11 mouse cellular contexts compared by ENCODE assay signal in genomic region chr4:142154246-142154645, GRCm38 (mm10).
A peak's percentile ranks its signal among the peaks of the same experiment; 100 is the strongest.
DNase-seq lines count a peak whose midpoint lies in the region; ATAC-seq lines count a peak whose summit lies in the region.
"Had no signal": no experiment of that assay in that cellular context is flagged by ENCODE, and none has a peak within 500 bp of the region (broad histone marks: within the 10 kb centered on the region; RNA-seq: fewer than 3 reads in every experiment).

No protein-coding gene starts in this region.

- no peak for DNase-seq in heart, adult 18-20 months
- DNase-seq in midbrain, embryonic 10.5 days (ENCODE audit: low spot score) = no peak
- DNase-seq in midbrain, embryonic 11.5 days (ENCODE audit: low spot score, missing footprints) = no peak
- peak; percentile 40 for DNase-seq in adrenal gland, adult 8-10 months
- DNase-seq in hindbrain, embryonic 14.5 days (ENCODE audit: low spot score) = no peak
- no peak for DNase-seq in layer of hippocampus, adult 9-11 months

- WGBS in heart, embryonic 11.5 days (ENCODE audit: insufficient replicate concordance) = 68% methylated on average over 11 of the region's 11 CpGs
- WGBS in midbrain, embryonic 10.5 days = 67% methylated on average over 11 of the region's 11 CpGs
- 68% methylated on average over 11 of the region's 11 CpGs for WGBS in midbrain, embryonic 11.5 days
- 58% methylated on average over 11 of the region's 11 CpGs for WGBS in hindbrain, embryonic 14.5 days

- H3K4me1 ChIP-seq in heart, embryonic 11.5 days (ENCODE audit: control insufficient read depth, insufficient read depth, low read length) = peaks cover 3% of the 10 kb centered on the region; the same call in 1 of the 2 replicates
- H3K4me1 ChIP-seq in midbrain, embryonic 10.5 days = peaks cover 17% of the 10 kb centered on the region; the same call in 1 of the 2 replicates
- no peaks in the 10 kb centered on the region for H3K4me1 ChIP-seq in midbrain, embryonic 11.5 days (ENCODE audit: control insufficient read depth, insufficient read depth, low read length)
- 0 out of 2 replicates have a peak, but pooled peaks cover 2% of the 10 kb centered on the region for H3K4me1 ChIP-seq in hindbrain, embryonic 14.5 days (replicated peaks; ENCODE audit: control insufficient read depth, insufficient read depth, low read length)

- 0 out of 2 replicates have a peak overlapping the region, but pooled peaks have one; percentile 12 for H3K27ac ChIP-seq in heart, embryonic 11.5 days (ENCODE audit: low read depth, low read length)
- peak overlapping the region; percentile 38; the same call in 1 of the 2 replicates for H3K27ac ChIP-seq in midbrain, embryonic 10.5 days (replicated peaks)
- H3K27ac ChIP-seq in midbrain, embryonic 11.5 days (ENCODE audit: low read depth, low read length) = no peak overlapping the region
- H3K27ac ChIP-seq in hindbrain, embryonic 14.5 days = no peak overlapping the region
- H3K27ac ChIP-seq: forebrain, embryonic 10.5 days; heart, adult 2 months; left cerebral cortex, adult 2 months had no signal

- H3K4me2 ChIP-seq in heart, embryonic 11.5 days = no peak overlapping the region
- H3K4me2 ChIP-seq in midbrain, embryonic 11.5 days = no peak overlapping the region
- no peak overlapping the region for H3K4me2 ChIP-seq in hindbrain, embryonic 14.5 days (replicated peaks)

- no peak overlapping the region for H3K9ac ChIP-seq in heart, embryonic 11.5 days (ENCODE audit: low read depth, low read length)
- H3K9ac ChIP-seq in midbrain, embryonic 11.5 days (ENCODE audit: low read length) = no peak overlapping the region
- peak overlapping the region; percentile 24; the same call in 1 of the 2 replicates for H3K9ac ChIP-seq in hindbrain, embryonic 14.5 days

- H3K36me3 ChIP-seq in heart, embryonic 11.5 days (ENCODE audit: control insufficient read depth, insufficient read depth, low read length) = 0 out of 2 replicates have a peak, but pooled peaks cover 3% of the 10 kb centered on the region
- peaks cover 31% of the 10 kb centered on the region; the same call in 1 of the 2 replicates for H3K36me3 ChIP-seq in midbrain, embryonic 10.5 days
- no peaks in the 10 kb centered on the region for H3K36me3 ChIP-seq in midbrain, embryonic 11.5 days (ENCODE audit: control insufficient read depth, insufficient read depth, low read length)
- no peaks in the 10 kb centered on the region; the same call in none of the 2 replicates for H3K36me3 ChIP-seq in hindbrain, embryonic 14.5 days (replicated peaks; ENCODE audit: control insufficient read depth, insufficient read depth)

- no peak for ATAC-seq in heart, embryonic 11.5 days (replicated peaks; ENCODE audit: insufficient number of reproducible peaks, low FRiP score, low TSS enrichment)
- ATAC-seq in midbrain, embryonic 11.5 days (ENCODE audit: low FRiP score) = no peak
- ATAC-seq in hindbrain, embryonic 14.5 days (ENCODE audit: low FRiP score) = no peak

- H3K4me3 ChIP-seq in heart, embryonic 11.5 days (ENCODE audit: low read depth, low read length) = no peak overlapping the region
- no peak overlapping the region for H3K4me3 ChIP-seq in midbrain, embryonic 10.5 days
- H3K4me3 ChIP-seq in midbrain, embryonic 11.5 days (ENCODE audit: low read depth, low read length) = no peak overlapping the region
- H3K4me3 ChIP-seq in hindbrain, embryonic 14.5 days (replicated peaks; ENCODE audit: low read length) = no peak overlapping the region
- H3K4me3 ChIP-seq: forebrain, embryonic 10.5 days; heart, adult 2 months; left cerebral cortex, adult 2 months; megakaryocyte, embryonic 14.5 days had no signal

- no peaks in the 10 kb centered on the region for H3K27me3 ChIP-seq in heart, embryonic 11.5 days (ENCODE audit: control insufficient read depth, insufficient read depth, low read length)
- no peaks in the 10 kb centered on the region for H3K27me3 ChIP-seq in midbrain, embryonic 10.5 days (ENCODE audit: low read depth, poor library complexity, severe bottlenecking)
- H3K27me3 ChIP-seq in midbrain, embryonic 11.5 days (ENCODE audit: control insufficient read depth, insufficient read depth, low read length) = no peaks in the 10 kb centered on the region
- H3K27me3 ChIP-seq in hindbrain, embryonic 14.5 days (ENCODE audit: control insufficient read depth, insufficient read depth, low read length) = no peaks in the 10 kb centered on the region

- no peaks in the 10 kb centered on the region for H3K9me3 ChIP-seq in heart, embryonic 11.5 days (replicated peaks; ENCODE audit: control insufficient read depth, low read length)
- H3K9me3 ChIP-seq in midbrain, embryonic 10.5 days (replicated peaks) = no peaks in the 10 kb centered on the region
- H3K9me3 ChIP-seq in midbrain, embryonic 11.5 days (ENCODE audit: control insufficient read depth, low read length) = no peaks in the 10 kb centered on the region
- H3K9me3 ChIP-seq in hindbrain, embryonic 14.5 days (ENCODE audit: control insufficient read depth, low read length) = no peaks in the 10 kb centered on the region
- H3K9me3 ChIP-seq: forebrain, embryonic 10.5 days had no signal

Comparison
In these comparisons a context has a peak if more than half of its experiments do, and no peak if none do; other contexts are left out.
1. H3K27ac ChIP-seq: peak in heart, embryonic 11.5 days (single experiment) and midbrain, embryonic 10.5 days (single experiment); none in midbrain, embryonic 11.5 days (single experiment) and hindbrain, embryonic 14.5 days (single experiment).